Mouse (Mus musculus): ENCODE data around the gene Il17ra. TPM values are rescaled to one million over a fixed set of nuclear protein-coding genes. Genes with fewer than 3 reads are reported as not detected.

Il17ra gene
- polyA plus RNA-seq, 1 experiment from 2014 or later, result 5.4 TPM

GRCm38 (mm10) chr6:120491064-120491463, 28.0 kb downstream of the Il17ra start:
- H3K36me3 ChIP-seq (ENCODE audit: control insufficient read depth, insufficient read depth, low read length), result no peaks in the 10 kb centered on the region
- H3K9ac ChIP-seq (ENCODE audit: low read depth, low read length), result no peak overlapping the region
- DNase-seq (ENCODE audit: low spot score) (no peak), ATAC-seq (ENCODE audit: low FRiP score) (no peak)
- H3K27ac ChIP-seq (ENCODE audit: low read depth, low read length), result no peak overlapping the region
- no peaks in the 10 kb centered on the region for H3K9me3 ChIP-seq (ENCODE audit: control insufficient read depth, low read length)
- 39% methylated on average over 7 of the region's 7 CpGs for WGBS
- no peak overlapping the region for H3K4me3 ChIP-seq (ENCODE audit: low read depth, low read length)
- peaks cover 14% of the 10 kb centered on the region for H3K27me3 ChIP-seq (ENCODE audit: control insufficient read depth, insufficient read depth, low read length)
- H3K4me2 ChIP-seq (replicated peaks; ENCODE audit: low read depth, low read length), result peak overlapping the region; percentile 6; the same call in 1 of the 2 replicates
- H3K4me1 ChIP-seq (replicated peaks; ENCODE audit: control insufficient read depth, insufficient read depth, low read length), result peaks cover 11% of the 10 kb centered on the region

- no peak overlapping the region for H3K27ac ChIP-seq (ENCODE audit: low read depth, low read length)
- H3K9me3 ChIP-seq (ENCODE audit: control insufficient read depth, low read length), result no peaks in the 10 kb centered on the region
- H3K4me1 ChIP-seq (replicated peaks; ENCODE audit: control insufficient read depth, insufficient read depth, low read length), result peaks cover 11% of the 10 kb centered on the region
- peak overlapping the region; percentile 91 for H3K4me2 ChIP-seq (replicated peaks; ENCODE audit: low read depth, low read length)
- ATAC-seq (ENCODE audit: low FRiP score), result no peak
- peak overlapping the region; percentile 79 for H3K4me3 ChIP-seq (ENCODE audit: low read depth, low read length)
- H3K27me3 ChIP-seq (ENCODE audit: control insufficient read depth, insufficient read depth, low read length), result peaks cover 14% of the 10 kb centered on the region
- H3K9ac ChIP-seq (ENCODE audit: low read depth, low read length), result peak overlapping the region; percentile 80
- 7% methylated on average over 22 of the region's 22 CpGs for WGBS
- no peaks in the 10 kb centered on the region for H3K36me3 ChIP-seq (ENCODE audit: control insufficient read depth, insufficient read depth, low read length)
- no peak for DNase-seq (ENCODE audit: low spot score)
These were observed 28.9 kb downstream of the Il17ra start for GRCm38 (mm10) chr6:120491862-120492498.

- peak; percentile 48 for ATAC-seq (ENCODE audit: low FRiP score)
- peak; percentile 62 for DNase-seq (ENCODE audit: low spot score)
- Histone ChIP-seq H3K4me3 (ENCODE audit: low read depth, low read length) (peak overlapping the region; percentile 79), H3K4me2 (replicated peaks; ENCODE audit: low read depth, low read length) (peak overlapping the region; percentile 91), H3K36me3 (ENCODE audit: control insufficient read depth, insufficient read depth, low read length) (no peaks in the 10 kb centered on the region), H3K4me1 (replicated peaks; ENCODE audit: control insufficient read depth, insufficient read depth, low read length) (peaks cover 11% of the 10 kb centered on the region), H3K27ac (ENCODE audit: low read depth, low read length) (peak overlapping the region; percentile 93), H3K9ac (ENCODE audit: low read depth, low read length) (peak overlapping the region; percentile 80), H3K9me3 (ENCODE audit: control insufficient read depth, low read length) (no peaks in the 10 kb centered on the region), H3K27me3 (ENCODE audit: control insufficient read depth, insufficient read depth, low read length) (peaks cover 14% of the 10 kb centered on the region)
- WGBS, result under 1% methylated on average over 82 of the region's 95 CpGs
These were observed 29.7 kb downstream of the Il17ra start for GRCm38 (mm10) chr6:120492499-120493373.

DNA sequence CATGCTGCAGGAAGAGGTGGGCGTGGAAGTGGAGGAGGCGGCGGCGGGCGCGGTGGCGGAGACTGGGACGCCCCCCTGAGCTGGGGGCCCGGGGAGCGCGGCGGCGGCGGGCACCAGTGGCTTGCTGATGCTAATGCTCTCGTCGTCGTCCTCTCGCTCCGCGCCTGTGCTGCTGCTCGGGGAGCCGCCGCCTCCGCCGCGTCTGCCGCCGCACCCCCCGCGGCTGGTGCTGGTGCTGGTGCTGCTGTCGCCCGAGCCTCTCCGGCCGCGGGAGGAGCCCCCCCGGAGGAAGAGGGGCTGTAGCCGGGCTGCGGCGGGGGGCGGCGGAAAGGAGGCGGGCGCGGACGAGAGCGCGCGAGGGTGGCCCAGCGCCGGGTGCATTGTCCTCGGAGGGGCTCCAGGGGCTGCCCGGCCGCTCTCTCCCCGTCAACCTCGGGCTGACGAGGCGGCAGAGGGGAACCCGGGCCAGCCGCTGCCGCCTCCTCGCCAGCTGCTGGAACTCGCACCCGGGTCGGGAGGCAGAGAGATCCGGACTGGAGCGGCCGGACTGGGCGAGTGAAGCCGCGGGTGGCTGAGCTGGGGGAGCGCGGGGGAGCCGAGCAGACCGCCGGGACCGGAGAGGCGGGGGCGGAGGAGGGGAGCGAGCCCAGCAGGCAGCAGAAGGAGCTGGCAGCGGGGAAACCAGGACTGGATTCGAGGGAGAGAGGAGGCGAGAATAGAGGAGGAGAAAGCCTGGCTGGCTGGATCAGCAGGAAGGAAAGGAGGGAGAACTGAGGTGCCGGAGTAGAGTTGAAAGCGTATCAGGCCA, 30.5 kb downstream of the Il17ra start, which contains the start of gene Tmem121b:
Gene Tmem121b, minus strand, starts transcription at position 434 of the 808 bp plus-strand sequence.
- no peaks in the 10 kb centered on the region for H3K36me3 ChIP-seq (ENCODE audit: control insufficient read depth, insufficient read depth, low read length)
- DNase-seq (ENCODE audit: low spot score) (peak; percentile 88), ATAC-seq (ENCODE audit: low FRiP score) (peak; percentile 87)
- H3K4me3 ChIP-seq (ENCODE audit: low read depth, low read length), result peak within 1 kb of the TSS; percentile 79
- H3K9me3 ChIP-seq (ENCODE audit: control insufficient read depth, low read length), result no peaks in the 10 kb centered on the region
- peaks cover 11% of the 10 kb centered on the region for H3K4me1 ChIP-seq (replicated peaks; ENCODE audit: control insufficient read depth, insufficient read depth, low read length)
- H3K27me3 ChIP-seq (ENCODE audit: control insufficient read depth, insufficient read depth, low read length), result peaks cover 14% of the 10 kb centered on the region
- WGBS, result under 1% methylated on average over 51 of the region's 84 CpGs
- H3K4me2 ChIP-seq (replicated peaks; ENCODE audit: low read depth, low read length), result peak within 1 kb of the TSS; percentile 91
- peak within 1 kb of the TSS; percentile 93 for H3K27ac ChIP-seq (ENCODE audit: low read depth, low read length)
- H3K9ac ChIP-seq (ENCODE audit: low read depth, low read length), result peak within 1 kb of the TSS; percentile 80

- peaks cover 11% of the 10 kb centered on the region for H3K4me1 ChIP-seq (replicated peaks; ENCODE audit: control insufficient read depth, insufficient read depth, low read length)
- H3K9ac ChIP-seq (ENCODE audit: low read depth, low read length), result no peak overlapping the region
- peaks cover 4% of the 10 kb centered on the region; the same call in 1 of the 2 replicates for H3K9me3 ChIP-seq (ENCODE audit: control insufficient read depth, low read length)
- WGBS, result 74% methylated on average over 3 of the region's 3 CpGs
- H3K4me2 ChIP-seq (replicated peaks; ENCODE audit: low read depth, low read length), result no peak overlapping the region
- no peaks in the 10 kb centered on the region for H3K36me3 ChIP-seq (ENCODE audit: control insufficient read depth, insufficient read depth, low read length)
- DNase-seq (ENCODE audit: low spot score) (no peak), ATAC-seq (ENCODE audit: low FRiP score) (no peak)
- H3K27me3 ChIP-seq (ENCODE audit: control insufficient read depth, insufficient read depth, low read length), result peaks cover 14% of the 10 kb centered on the region
- H3K27ac ChIP-seq (ENCODE audit: low read depth, low read length), result no peak overlapping the region
- no peak overlapping the region for H3K4me3 ChIP-seq (ENCODE audit: low read depth, low read length)
These were observed 33.5 kb downstream of the Il17ra start for GRCm38 (mm10) chr6:120496544-120496943.

GRCm38 (mm10) chr6:120504051-120504450, 41.0 kb downstream of the Il17ra start:
- Histone ChIP-seq H3K27ac (ENCODE audit: low read depth, low read length) (no peak overlapping the region), H3K36me3 (ENCODE audit: control insufficient read depth, insufficient read depth, low read length) (no peaks in the 10 kb centered on the region), H3K9ac (ENCODE audit: low read depth, low read length) (no peak overlapping the region), H3K4me3 (ENCODE audit: low read depth, low read length) (no peak overlapping the region), H3K27me3 (ENCODE audit: control insufficient read depth, insufficient read depth, low read length) (no peaks in the 10 kb centered on the region), H3K4me2 (replicated peaks; ENCODE audit: low read depth, low read length) (no peak overlapping the region), H3K4me1 (replicated peaks; ENCODE audit: control insufficient read depth, insufficient read depth, low read length) (no peaks in the 10 kb centered on the region), H3K9me3 (ENCODE audit: control insufficient read depth, low read length) (peaks cover 4% of the 10 kb centered on the region; the same call in 1 of the 2 replicates)
- 66% methylated on average over 3 of the region's 3 CpGs for WGBS
- ATAC-seq (ENCODE audit: low FRiP score), result no peak
- no peak for DNase-seq (ENCODE audit: low spot score)

DNA sequence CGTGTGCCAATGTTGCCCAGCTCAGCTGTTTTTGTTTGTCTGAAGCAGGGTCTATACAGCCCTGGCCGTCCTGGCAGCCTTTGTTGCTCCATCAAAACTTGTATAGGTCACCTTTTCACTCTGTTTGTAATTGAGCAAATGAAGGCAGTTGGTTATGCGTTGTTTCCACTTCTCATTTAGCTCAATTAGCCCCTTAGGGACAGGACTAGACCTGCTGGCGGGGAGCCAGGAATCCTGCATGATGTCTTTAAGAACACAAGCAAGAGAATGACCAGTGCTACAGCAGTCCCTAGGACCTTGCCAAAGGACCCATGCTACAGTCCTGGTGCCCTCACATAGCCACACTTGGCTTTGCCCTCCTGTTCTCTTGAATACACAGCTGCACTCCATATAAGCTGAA, 42.5 kb downstream of the Il17ra start:
- 0 out of 2 replicates have a peak, but pooled peaks cover 2% of the 10 kb centered on the region for H3K36me3 ChIP-seq (ENCODE audit: control insufficient read depth, insufficient read depth, low read length)
- no peak overlapping the region for H3K4me3 ChIP-seq (ENCODE audit: low read depth, low read length)
- no peak overlapping the region for H3K27ac ChIP-seq (ENCODE audit: low read depth, low read length)
- H3K4me2 ChIP-seq (replicated peaks; ENCODE audit: low read depth, low read length), result no peak overlapping the region
- no peak overlapping the region for H3K9ac ChIP-seq (ENCODE audit: low read depth, low read length)
- peaks cover 2% of the 10 kb centered on the region; the same call in 1 of the 2 replicates for H3K9me3 ChIP-seq (ENCODE audit: control insufficient read depth, low read length)
- H3K4me1 ChIP-seq (replicated peaks; ENCODE audit: control insufficient read depth, insufficient read depth, low read length), result no peaks in the 10 kb centered on the region
- no peak for ATAC-seq (ENCODE audit: low FRiP score)
- WGBS, result 82% methylated on average over 4 of the region's 4 CpGs
- no peak for DNase-seq (ENCODE audit: low spot score)
- H3K27me3 ChIP-seq (ENCODE audit: control insufficient read depth, insufficient read depth, low read length), result no peaks in the 10 kb centered on the region

DNA sequence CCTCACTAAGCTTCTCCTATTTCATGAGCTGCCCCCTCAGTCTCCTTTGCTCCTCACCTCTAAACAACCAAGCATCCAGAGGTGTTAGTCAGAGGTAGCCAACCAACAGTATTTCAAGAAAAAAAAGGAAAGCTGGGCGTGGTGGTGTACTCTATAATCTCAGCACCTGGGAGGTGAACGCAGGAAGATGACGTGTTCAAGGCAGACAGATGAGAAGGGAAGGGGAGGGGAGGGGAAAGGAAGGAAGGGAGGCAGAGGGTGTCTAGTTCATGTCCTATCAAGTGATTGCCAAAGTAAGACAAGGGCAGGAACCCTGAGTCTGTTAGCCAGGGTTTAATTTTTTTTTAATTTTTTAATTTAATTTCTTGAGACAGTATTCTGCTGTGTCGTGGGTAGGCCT, 45.6 kb downstream of the Il17ra start:
- H3K4me3 ChIP-seq (ENCODE audit: low read depth, low read length), result no peak overlapping the region
- 0 out of 2 replicates have a peak, but pooled peaks cover 2% of the 10 kb centered on the region for H3K36me3 ChIP-seq (ENCODE audit: control insufficient read depth, insufficient read depth, low read length)
- no peak overlapping the region for H3K9ac ChIP-seq (ENCODE audit: low read depth, low read length)
- no peak overlapping the region for H3K4me2 ChIP-seq (replicated peaks; ENCODE audit: low read depth, low read length)
- H3K27ac ChIP-seq (ENCODE audit: low read depth, low read length), result no peak overlapping the region
- DNase-seq (ENCODE audit: low spot score), result no peak
- H3K4me1 ChIP-seq (replicated peaks; ENCODE audit: control insufficient read depth, insufficient read depth, low read length), result no peaks in the 10 kb centered on the region
- ATAC-seq (ENCODE audit: low FRiP score), result no peak
- H3K9me3 ChIP-seq (ENCODE audit: control insufficient read depth, low read length), result no peaks in the 10 kb centered on the region
- WGBS, result 96% methylated on average over 4 of the region's 4 CpGs
- H3K27me3 ChIP-seq (ENCODE audit: control insufficient read depth, insufficient read depth, low read length), result no peaks in the 10 kb centered on the region
